Comparison of ENCODE assay signal across 9 mouse cellular contexts in the genomic region with DNA sequence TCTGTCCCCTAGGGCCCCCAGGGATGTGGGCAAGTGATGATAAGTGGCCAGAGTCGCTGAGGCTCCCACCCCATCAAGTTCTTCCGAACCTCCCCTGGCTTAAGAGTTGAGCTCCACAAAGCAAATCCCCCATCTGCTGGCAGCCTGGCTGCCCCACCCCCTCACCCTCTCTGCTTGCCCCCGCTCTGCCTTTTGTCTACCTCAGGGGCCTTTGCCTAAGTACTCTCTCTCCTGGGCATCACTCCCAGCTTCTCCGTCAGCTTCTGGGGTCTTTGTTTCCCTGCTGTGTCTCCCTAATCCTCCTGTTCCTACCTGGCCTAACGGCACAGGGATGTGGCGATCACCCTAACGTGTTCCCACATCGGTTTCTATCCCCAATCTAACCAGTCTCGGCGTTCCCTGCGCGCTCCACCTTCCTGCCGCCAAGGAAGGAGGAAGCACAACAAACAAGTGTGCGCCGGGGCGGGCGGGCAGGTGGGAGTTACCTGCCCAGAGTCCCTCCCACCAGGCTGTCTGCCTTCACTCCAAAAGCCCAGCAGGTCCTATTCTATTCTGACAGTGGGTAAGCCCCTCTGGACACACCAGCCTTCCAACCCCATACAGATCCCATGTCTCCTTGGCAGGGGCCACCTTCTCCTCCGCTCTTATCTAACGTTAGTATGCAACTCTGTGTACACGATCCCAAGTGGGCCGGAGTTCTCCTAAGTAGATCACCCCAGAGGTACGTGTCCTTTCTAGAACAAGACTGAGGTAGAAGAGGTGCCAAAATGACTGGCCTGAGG. TPM values are rescaled to one million over a fixed set of nuclear protein-coding genes. Genes with fewer than 3 reads are reported as not detected.
DNase-seq lines count a peak whose midpoint lies in the region; ATAC-seq lines count a peak whose summit lies in the region.
"Had no signal": no experiment of that assay in that cellular context is flagged by ENCODE, and none has a peak within 500 bp of the region (broad histone marks: within the 10 kb centered on the region; RNA-seq: fewer than 3 reads in every experiment).

No protein-coding gene starts in this region.

- H3K4me3 ChIP-seq in forebrain, embryonic 11.5 days (ENCODE audit: low read depth, low read length) = peak overlapping the region; percentile 96

- peak overlapping the region; percentile 98 for H3K9ac ChIP-seq in forebrain, embryonic 11.5 days (ENCODE audit: low read length)

- WGBS in forebrain, embryonic 11.5 days = 3% methylated on average over 22 of the region's 22 CpGs

- intact Hi-C loops in gastrocnemius, postnatal 14 days (cut with DNase I; ENCODE audit: low total_unique reads) = no loop called here

- H3K9me3 ChIP-seq in forebrain, embryonic 11.5 days (ENCODE audit: control insufficient read depth, low read length) = no peaks in the 10 kb centered on the region
- H3K9me3 ChIP-seq: G1E had no signal

- H3K27me3 ChIP-seq in forebrain, embryonic 11.5 days (ENCODE audit: control insufficient read depth, insufficient read depth, low read length) = peaks cover 4% of the 10 kb centered on the region

- peak overlapping the region; percentile 99 for H3K4me2 ChIP-seq in forebrain, embryonic 11.5 days (ENCODE audit: low read depth, low read length, severe bottlenecking)

- peaks cover 8% of the 10 kb centered on the region; the same call in 1 of the 2 replicates for H3K36me3 ChIP-seq in forebrain, embryonic 11.5 days (ENCODE audit: control insufficient read depth, insufficient read depth, low read length)
- H3K36me3 ChIP-seq: G1E had no signal

- H3K4me1 ChIP-seq in forebrain, embryonic 11.5 days (replicated peaks; ENCODE audit: control insufficient read depth, insufficient read depth, low read length) = peaks cover 29% of the 10 kb centered on the region

- no peak for ATAC-seq in forebrain, embryonic 11.5 days (replicated peaks; ENCODE audit: low FRiP score)

- H3K27ac ChIP-seq in forebrain, embryonic 11.5 days (ENCODE audit: low read depth, low read length) = peak overlapping the region; percentile 99

- peak; percentile 45 for DNase-seq in embryo, embryonic 9.5 days (ENCODE audit: extremely low spot score)
- DNase-seq in embryo, embryonic 11 days = no peak
- peak; percentile 66 for DNase-seq in ES-CJ7 (ENCODE audit: low read depth, low spot score)
- peak; percentile 67 for DNase-seq in forebrain, embryonic 11.5 days (ENCODE audit: low spot score)
- DNase-seq in kidney, adult 8-10 months = peak; percentile 65 to 67
- peak; percentile 48 to 66 for DNase-seq in lung, postnatal 4 days
- no peak for DNase-seq in thymus, postnatal 25 days
- no peak for DNase-seq in gastrocnemius, postnatal 14 days

RNA-seq across cellular contexts. Expression of gene Lag3, which starts 3.8 kb away (rescaled TPM):
- 2.3 and 2.5 TPM in 2 replicates for polyA plus RNA-seq in forebrain, embryonic 11.5 days (2014; fragmentation: Nextera tagmentation; extraction: Ambion mirVana)
- under 1 TPM; 0.43 to 0.62 TPM for total RNA-seq in gastrocnemius, postnatal 14 days (2021)
- polyA plus RNA-seq: G1E had no signal

RNA-seq across cellular contexts. Expression of gene Ptms, which starts 4.6 kb away (rescaled TPM):
- 369 and 455 TPM in 2 replicates for polyA plus RNA-seq in forebrain, embryonic 11.5 days (2014; fragmentation: Nextera tagmentation; extraction: Ambion mirVana)
- 100 to 1,000 TPM; 225 to 266 TPM for total RNA-seq in gastrocnemius, postnatal 14 days (2021)

RNA-seq across cellular contexts. Expression of gene Mlf2, which starts 15.8 kb away (rescaled TPM):
- 450 and 480 TPM in 2 replicates for polyA plus RNA-seq in forebrain, embryonic 11.5 days (2014; fragmentation: Nextera tagmentation; extraction: Ambion mirVana)
- total RNA-seq in gastrocnemius, postnatal 14 days (2021) = 100 to 1,000 TPM; 250 to 257 TPM

RNA-seq across cellular contexts. Expression of gene Cd4, which starts 27.3 kb away (rescaled TPM):
- polyA plus RNA-seq in forebrain, embryonic 11.5 days (2014; fragmentation: Nextera tagmentation; extraction: Ambion mirVana) = not detected in 2 replicates
- under 1 TPM; 0.27 to 0.51 TPM for total RNA-seq in gastrocnemius, postnatal 14 days (2021)
- polyA plus RNA-seq: G1E had no signal

RNA-seq across cellular contexts. Expression of gene Cops7a, which starts 50.0 kb away (rescaled TPM):
- polyA plus RNA-seq in forebrain, embryonic 11.5 days (2014; fragmentation: Nextera tagmentation; extraction: Ambion mirVana) = 111 and 122 TPM in 2 replicates
- total RNA-seq in gastrocnemius, postnatal 14 days (2021) = 100 to 1,000 TPM in 1 of 2 experiments, 10 to 100 TPM in 1; 99.1 to 100 TPM

Comparison
In these comparisons a context has a peak if more than half of its experiments do, and no peak if none do; other contexts are left out.
1. DNase-seq: peak in embryo, embryonic 9.5 days (single experiment), ES-CJ7 (single experiment), forebrain, embryonic 11.5 days (single experiment), kidney, adult 8-10 months (2 of 2) and lung, postnatal 4 days (2 of 2); none in embryo, embryonic 11 days (single experiment), thymus, postnatal 25 days (single experiment) and gastrocnemius, postnatal 14 days (single experiment).